Mouse (Mus musculus) NIH3T3 (cell line): ENCODE results near the gene Pank1.

ENCODE experiments used
- DNase-seq: peaks from one replicate; pipeline ENCODE4 v3.0.0-alpha.2; 2012; ENCODE audit warnings: low read depth

The Pank1 gene

DNA sequence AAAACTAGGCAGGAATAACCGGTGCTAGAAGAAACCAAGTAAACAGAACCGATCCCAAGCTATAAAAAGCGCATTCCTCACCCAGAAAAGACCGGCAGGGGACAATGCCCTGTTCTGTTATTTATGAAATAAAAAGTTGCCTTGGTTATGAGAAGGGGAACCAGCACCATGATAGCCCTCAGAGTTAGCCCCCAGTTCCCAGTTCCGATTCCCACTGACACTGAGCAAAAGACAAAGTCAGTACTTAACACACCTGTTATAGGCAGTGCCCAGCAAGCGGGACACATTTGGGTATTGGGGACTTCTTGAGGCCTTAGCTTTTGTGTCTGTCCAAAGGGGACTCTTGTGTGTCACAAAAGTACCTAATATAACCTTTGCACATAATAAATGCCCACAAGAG, 369 bp upstream of the Pank1 start:
- no peak for DNase-seq

GRCm38 (mm10) chr19:34877898-34878602, 1.2 kb downstream of the Pank1 start:
- DNase-seq, result peak; percentile 96

- no peak for DNase-seq
These were observed 2.6 kb downstream of the Pank1 start for GRCm38 (mm10) chr19:34876676-34877075.

DNA sequence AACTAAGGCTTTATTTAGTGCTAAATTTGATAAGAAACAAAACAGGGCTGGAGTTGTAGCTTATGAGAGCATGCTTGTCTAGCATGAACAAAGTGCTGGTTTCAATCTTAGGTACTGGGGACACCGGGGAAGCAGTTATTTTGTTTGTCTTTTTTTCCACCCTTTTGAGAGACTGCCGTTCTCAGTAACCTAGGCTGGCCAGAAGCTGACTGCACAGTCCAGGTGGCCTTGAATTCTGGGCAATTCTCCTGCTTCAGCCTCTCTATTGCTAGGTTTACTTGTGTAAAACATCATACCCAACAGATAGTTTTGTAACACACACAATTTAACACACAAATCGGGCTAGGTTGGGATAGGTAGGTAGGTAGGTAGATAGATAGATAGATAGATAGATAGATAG, 9.9 kb downstream of the Pank1 start:
- no peak for DNase-seq

- peak; percentile 35 for DNase-seq
These were observed 11.0 kb downstream of the Pank1 start for GRCm38 (mm10) chr19:34868093-34868741.

DNA sequence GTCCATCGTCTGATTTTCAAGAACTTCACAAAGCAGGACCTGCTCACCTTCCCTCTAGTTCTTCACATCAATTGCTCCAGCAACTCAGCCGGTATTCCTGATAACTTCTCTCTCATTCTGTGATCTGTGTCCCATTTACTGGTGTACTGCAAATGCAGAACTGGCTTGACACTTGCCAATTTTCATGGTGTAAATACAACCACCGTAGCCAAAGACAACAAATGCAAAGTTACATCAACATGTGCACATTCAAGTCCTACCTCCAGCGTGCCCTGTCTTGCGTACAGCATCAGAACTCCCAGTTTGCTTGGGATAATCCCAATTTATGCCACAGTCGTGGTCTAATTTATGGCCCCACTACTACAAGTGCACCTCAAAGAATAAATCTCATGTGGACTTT, 15.5 kb downstream of the Pank1 start:
- no peak for DNase-seq

DNA sequence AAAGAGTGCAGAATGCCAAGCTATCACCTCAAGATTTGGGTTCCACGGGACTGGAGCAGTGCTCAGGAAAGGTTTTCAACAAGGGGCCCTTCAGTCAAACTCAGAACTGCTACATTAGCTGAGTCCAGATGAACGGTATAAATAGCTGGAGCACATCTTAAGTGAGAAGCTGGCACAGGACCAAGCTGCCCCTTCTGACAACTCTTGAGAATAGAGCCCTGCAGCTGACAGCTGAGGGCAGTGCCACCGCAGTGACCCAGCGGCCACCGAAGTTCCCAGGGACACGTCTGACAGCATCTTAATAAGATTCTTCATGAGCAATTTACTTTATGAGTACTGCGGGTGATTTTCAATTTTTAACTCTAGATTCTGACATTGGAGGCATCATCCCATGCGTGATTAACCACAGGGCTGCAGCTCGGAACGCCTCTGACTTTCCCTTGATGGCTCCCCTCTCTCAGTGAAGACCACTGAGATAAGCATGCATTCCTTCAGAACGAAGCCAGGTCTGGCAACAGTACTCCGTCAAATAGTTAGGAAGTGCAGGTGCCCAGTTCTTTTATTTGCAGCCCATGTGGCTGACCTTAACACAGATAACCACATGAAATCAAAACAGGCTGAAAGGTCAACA, 23.1 kb downstream of the Pank1 start:
- no peak for DNase-seq

DNA sequence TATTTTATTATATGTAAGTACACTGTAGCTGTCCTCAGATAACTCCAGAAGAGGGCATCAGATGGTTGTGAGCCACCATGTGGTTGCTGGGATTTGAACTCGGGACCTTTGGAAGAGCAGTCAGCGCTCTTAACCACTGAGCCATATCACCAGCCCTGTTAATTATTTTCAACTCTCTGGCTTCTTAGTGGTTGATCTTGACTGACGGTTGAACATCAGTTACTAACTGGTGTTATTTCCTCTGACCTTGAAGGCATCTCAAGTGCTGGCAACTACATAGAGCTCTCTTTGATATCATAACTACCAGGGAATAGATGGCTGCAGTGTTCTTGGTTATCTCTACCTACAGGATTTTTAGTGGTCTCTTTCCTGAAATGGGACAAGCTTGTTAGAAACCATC, 28.1 kb downstream of the Pank1 start:
- no peak for DNase-seq

- no peak for DNase-seq
These were observed 29.8 kb downstream of the Pank1 start for GRCm38 (mm10) chr19:34849426-34849825.

DNA sequence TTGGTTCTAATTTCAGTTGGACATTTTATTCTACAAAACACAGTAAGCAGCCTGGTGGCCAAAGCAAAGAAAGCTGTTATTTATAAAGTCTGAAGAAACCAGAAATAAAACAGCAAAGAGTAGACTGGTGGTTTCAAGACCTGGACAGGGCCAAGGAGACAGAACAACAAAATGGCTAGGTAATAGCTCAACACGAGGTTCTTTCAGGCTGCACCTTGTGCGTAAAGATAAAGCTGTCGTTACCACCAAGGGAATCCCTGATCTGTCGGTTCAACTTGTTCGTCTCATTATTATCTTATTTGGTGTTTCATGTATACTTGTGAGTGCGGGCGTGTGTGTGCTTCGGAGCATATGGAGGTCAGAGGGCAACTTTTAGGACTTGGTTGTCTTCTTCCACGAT, 31.1 kb downstream of the Pank1 start:
- DNase-seq, result no peak

- no peak for DNase-seq
These were observed 32.2 kb downstream of the Pank1 start for GRCm38 (mm10) chr19:34847103-34847502.

GRCm38 (mm10) chr19:34846508-34847038, 32.7 kb downstream of the Pank1 start:
- DNase-seq, result no peak

GRCm38 (mm10) chr19:34846005-34846404, 33.2 kb downstream of the Pank1 start:
- no peak for DNase-seq

DNA sequence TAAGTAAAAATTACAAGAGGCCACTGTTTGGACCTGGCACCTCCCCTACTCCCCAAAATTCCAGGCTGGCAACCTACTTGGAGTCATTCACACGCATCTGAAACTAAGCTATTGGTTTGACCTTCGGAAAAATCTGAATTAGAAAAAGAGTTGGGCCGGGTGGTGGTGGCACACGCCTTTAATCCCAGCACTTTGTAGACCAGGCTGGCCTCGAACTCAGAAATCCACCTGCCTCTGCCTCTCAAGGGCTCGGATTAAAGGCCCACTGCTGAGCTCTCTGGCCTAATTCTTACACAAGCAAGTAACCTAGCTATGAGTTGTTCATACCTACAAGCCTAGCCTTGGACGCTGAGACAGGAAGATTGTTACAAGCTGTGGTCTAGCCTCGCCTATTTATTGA, 33.9 kb downstream of the Pank1 start:
- no peak for DNase-seq

- DNase-seq, result no peak
These were observed 34.5 kb downstream of the Pank1 start for GRCm38 (mm10) chr19:34844760-34845159.

DNA sequence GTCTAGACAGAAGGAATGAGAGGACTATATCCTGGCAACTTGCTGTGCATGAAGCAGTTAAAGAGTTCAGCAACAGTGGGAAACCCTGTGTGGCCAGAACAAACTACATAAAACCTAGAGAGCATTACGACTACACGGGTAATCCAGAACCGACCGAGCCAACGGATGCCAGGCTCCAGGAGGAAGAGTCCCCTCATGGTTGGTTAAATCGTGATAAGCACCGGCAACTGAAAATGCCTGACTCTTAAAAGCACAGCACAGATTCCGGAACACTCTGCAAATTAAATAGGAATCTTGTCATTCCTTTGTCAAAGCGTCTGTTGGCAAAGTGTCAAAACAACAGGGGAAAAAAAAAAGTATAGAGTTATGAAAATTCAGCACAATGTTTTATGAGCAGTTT, 35.2 kb downstream of the Pank1 start:
- no peak for DNase-seq

DNA sequence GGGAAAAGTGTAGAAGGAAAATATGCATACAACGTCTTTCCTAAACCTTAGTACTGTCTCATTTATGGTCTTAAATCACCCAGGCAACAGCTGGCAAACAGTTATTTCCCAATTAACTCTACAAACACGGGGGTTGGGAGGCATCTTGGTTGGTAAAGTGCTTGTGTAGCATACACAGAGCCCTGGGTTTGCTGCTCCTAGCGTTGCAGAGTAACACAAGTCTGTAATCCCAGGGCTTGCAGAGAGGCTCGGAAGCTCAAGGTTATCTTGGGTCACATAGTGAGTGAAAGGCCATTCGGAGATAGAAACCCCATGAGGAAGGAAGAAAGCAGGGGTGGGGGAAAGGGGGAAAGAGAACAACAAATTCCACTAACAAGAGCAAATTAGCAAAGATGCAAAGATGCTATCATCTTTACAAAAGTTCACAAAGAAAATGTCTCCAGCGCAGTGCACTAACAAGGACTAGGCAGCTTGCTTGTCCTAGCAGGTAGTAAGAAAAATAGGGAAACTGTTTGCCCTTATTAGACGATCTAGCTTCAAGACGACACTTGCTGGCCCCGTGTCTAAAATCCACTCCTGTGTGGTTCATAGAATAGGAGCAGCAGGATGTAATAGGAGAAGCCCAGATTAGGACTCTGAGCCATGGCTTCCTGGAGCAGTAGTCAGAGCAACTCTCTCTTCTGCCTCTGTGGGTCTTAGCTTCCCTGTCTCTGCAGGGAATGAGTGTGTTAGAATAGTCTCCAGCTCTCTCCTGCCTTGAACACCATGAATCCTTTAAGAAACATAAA, 37.3 kb downstream of the Pank1 start:
- DNase-seq, result no peak

- DNase-seq, result no peak
These were observed 40.6 kb downstream of the Pank1 start for GRCm38 (mm10) chr19:34838624-34839023.

GRCm38 (mm10) chr19:34831702-34832101, 47.6 kb downstream of the Pank1 start:
- no peak for DNase-seq

DNA sequence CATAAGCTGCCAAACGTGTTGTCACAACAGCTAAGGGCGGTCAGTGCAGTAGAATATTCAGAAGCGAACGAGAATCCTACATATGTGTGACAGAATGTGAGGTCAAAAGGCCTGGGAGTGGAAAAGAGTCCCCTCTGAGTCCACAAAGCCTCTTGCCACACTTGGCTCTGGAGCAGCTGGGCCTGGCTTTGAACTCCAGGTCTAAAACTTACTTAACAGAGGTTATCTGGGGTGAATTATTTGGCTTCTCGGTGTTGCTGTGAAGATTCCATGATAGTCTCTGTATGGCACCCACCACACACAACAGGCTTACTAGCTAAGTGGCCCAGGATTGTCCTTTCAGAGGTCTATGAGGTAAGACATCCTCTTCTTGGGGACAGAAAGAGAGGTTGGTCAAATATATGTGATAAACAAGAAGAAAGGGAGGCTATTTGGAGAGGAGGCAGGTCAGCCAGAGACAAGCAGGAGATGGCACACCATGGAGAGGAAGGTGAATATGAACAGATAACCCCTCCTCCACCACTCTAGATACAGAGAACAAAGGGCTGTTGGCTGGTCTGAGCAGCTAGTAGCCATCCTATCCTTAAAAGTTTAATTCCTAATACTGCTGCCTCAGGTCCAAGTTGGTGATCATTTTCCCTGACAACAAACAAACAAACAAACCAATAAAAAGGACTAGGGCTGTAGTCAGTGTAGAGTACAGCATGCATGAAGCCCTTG, 51.2 kb downstream of the Pank1 start:
- no peak for DNase-seq

- peak; percentile 55 for DNase-seq
These were observed 51.8 kb downstream of the Pank1 start for GRCm38 (mm10) chr19:34827444-34827843.
